Mouse (Mus musculus) testis, adult 2 months (tissue): ENCODE measurements around the gene Dctpp1. TPM values are rescaled to one million over a fixed set of nuclear protein-coding genes. Genes with fewer than 3 reads are reported as not detected.

Experiments used
- H3K27ac ChIP-seq: fragments of 200-500 bp; 2 replicates; pipeline ENCODE4 v1.5.1; 2012; ENCODE audit warnings: low read depth, low read length; ENCODE audit not compliant: control insufficient read depth, insufficient read depth
- H3K27me3 ChIP-seq: fragments of 200-500 bp; 2 replicates; pipeline ENCODE4 v1.6.1; 2012; ENCODE audit warnings: mild to moderate bottlenecking, low read length, moderate library complexity; ENCODE audit not compliant: control insufficient read depth, insufficient read depth
- H3K36me3 ChIP-seq: fragments of 200-500 bp; 2 replicates; pipeline ENCODE4 v1.6.1; 2012; ENCODE audit warnings: mild to moderate bottlenecking, low read length; ENCODE audit not compliant: control insufficient read depth, insufficient read depth
- H3K4me1 ChIP-seq: fragments of 200-500 bp; 2 replicates; pipeline ENCODE4 v1.6.1; 2012; ENCODE audit warnings: low read length; ENCODE audit not compliant: control insufficient read depth, insufficient read depth
- H3K4me3 ChIP-seq: fragments of 200-500 bp; 2 replicates; pipeline ENCODE4 v1.5.1; 2012; ENCODE audit warnings: low read depth, mild to moderate bottlenecking, low read length, moderate library complexity, mixed read lengths; ENCODE audit not compliant: control insufficient read depth
- CTCF ChIP-seq: fragments of 200-500 bp; IDR thresholded peaks from 2 replicates; pipeline ENCODE4 v1.5.1; 2012; ENCODE audit warnings: low read depth, mild to moderate bottlenecking, inconsistent platforms, low read length, moderate library complexity; ENCODE audit not compliant: control insufficient read depth, insufficient read depth, insufficient replicate concordance
- POLR2A ChIP-seq: fragments of 200-500 bp; IDR thresholded peaks from 2 replicates; pipeline ENCODE4 v1.6.1; 2012; ENCODE audit warnings: low read depth, mild to moderate bottlenecking, inconsistent platforms, low read length, moderate library complexity; ENCODE audit not compliant: control insufficient read depth
- polyA plus RNA-seq: library from polyadenylated mRNA; depleted of rRNA; stranded (reverse); fragments of >200 nt; gene quantifications from 2 replicates; pipeline ENCODE4 v1.2.3, GENCODE M21; 2012

Dctpp1 gene
- polyA plus RNA-seq, 1 experiment: 22.2 TPM

- H3K27me3 ChIP-seq: no peaks in the 10 kb centered on the region
- no peak overlapping the region for H3K27ac ChIP-seq
- H3K4me1 ChIP-seq: peaks cover 10% of the 10 kb centered on the region
- no peak overlapping the region for H3K4me3 ChIP-seq
- TF ChIP-seq POLR2A: no peak
- TF ChIP-seq CTCF: no peak
- no peaks in the 10 kb centered on the region for H3K36me3 ChIP-seq
These were observed 3.0 kb upstream of the Dctpp1 start for GRCm38 (mm10) chr7:127263526-127263925.

- TF ChIP-seq POLR2A: no peak
- no peak for TF ChIP-seq CTCF
- Histone ChIP-seq H3K4me1 (peaks cover 10% of the 10 kb centered on the region), H3K4me3 (no peak overlapping the region), H3K36me3 (no peaks in the 10 kb centered on the region), H3K27me3 (no peaks in the 10 kb centered on the region), H3K27ac (no peak overlapping the region)
These were observed 1.9 kb upstream of the Dctpp1 start for GRCm38 (mm10) chr7:127262218-127262961.

GRCm38 (mm10) chr7:127259186-127259905 lies 1.2 kb downstream of the Dctpp1 start:
- Histone ChIP-seq H3K27ac (no peak overlapping the region), H3K36me3 (no peaks in the 10 kb centered on the region)
- TF ChIP-seq CTCF: no peak
- TF ChIP-seq POLR2A: no peak

GRCm38 (mm10) chr7:127256518-127256917 lies 4.0 kb downstream of the Dctpp1 start:
- Histone ChIP-seq H3K27me3 (no peaks in the 10 kb centered on the region), H3K4me1 (peaks cover 14% of the 10 kb centered on the region), H3K27ac (no peak overlapping the region), H3K4me3 (no peak overlapping the region), H3K36me3 (no peaks in the 10 kb centered on the region)
- TF ChIP-seq CTCF (no peak), POLR2A (no peak)

More at GRCm38 (mm10) chr7:127259186-127259905, 1.2 kb downstream of the Dctpp1 start:
- H3K27me3 ChIP-seq: no peaks in the 10 kb centered on the region
- peaks cover 14% of the 10 kb centered on the region for H3K4me1 ChIP-seq
- no peak overlapping the region for H3K4me3 ChIP-seq

- H3K36me3 ChIP-seq: no peaks in the 10 kb centered on the region
- no peak for TF ChIP-seq CTCF
- no peak for TF ChIP-seq POLR2A
- no peak overlapping the region for H3K4me3 ChIP-seq
- H3K4me1 ChIP-seq: peaks cover 12% of the 10 kb centered on the region
- H3K27ac ChIP-seq: no peak overlapping the region
- H3K27me3 ChIP-seq: no peaks in the 10 kb centered on the region
These were observed 4.5 kb downstream of the Dctpp1 start for GRCm38 (mm10) chr7:127255965-127256364.

GRCm38 (mm10) chr7:127255008-127255407 lies 5.5 kb downstream of the Dctpp1 start:
- H3K36me3 ChIP-seq: no peaks in the 10 kb centered on the region

More at GRCm38 (mm10) chr7:127255008-127255407, 5.5 kb downstream of the Dctpp1 start:
- Histone ChIP-seq H3K27me3 (no peaks in the 10 kb centered on the region), H3K4me3 (no peak overlapping the region), H3K4me1 (peaks cover 5% of the 10 kb centered on the region), H3K27ac (no peak overlapping the region)
- TF ChIP-seq CTCF (no peak), POLR2A (no peak)
